Mouse (Mus musculus): ENCODE data around the gene Epo.

Epo gene

GRCm38 (mm10) chr5:137466946-137467345, 66.1 kb downstream of the Epo start:
- DNase-seq, result no peak

GRCm38 (mm10) chr5:137465049-137465448, 68.0 kb downstream of the Epo start:
- DNase-seq, result no peak

- peak; percentile 46 to 73 for DNase-seq
Measured at GRCm38 (mm10) chr5:137455866-137456591, 77.0 kb downstream of the Epo start.

GRCm38 (mm10) chr5:137455206-137455605, 77.8 kb downstream of the Epo start:
- DNase-seq, result no peak

- DNase-seq, result no peak
Measured at GRCm38 (mm10) chr5:137445536-137445935, 87.5 kb downstream of the Epo start.

- no peak for DNase-seq
Measured at GRCm38 (mm10) chr5:137440216-137440855, 92.7 kb downstream of the Epo start.

GRCm38 (mm10) chr5:137433889-137434288, 99.2 kb downstream of the Epo start:
- no peak for DNase-seq

All from kidney, adult 8-10 months (tissue).